Mouse (Mus musculus) testis, adult 2 months (tissue): ENCODE results near the gene Gramd1b.

Experiments used
- CTCF ChIP-seq: fragments of 200-500 bp; IDR thresholded peaks from 2 replicates; pipeline ENCODE4 v1.5.1; 2012; ENCODE audit warnings: low read depth, mild to moderate bottlenecking, inconsistent platforms, low read length, moderate library complexity; ENCODE audit not compliant: control insufficient read depth, insufficient read depth, insufficient replicate concordance
- POLR2A ChIP-seq: fragments of 200-500 bp; IDR thresholded peaks from 2 replicates; pipeline ENCODE4 v1.6.1; 2012; ENCODE audit warnings: low read depth, mild to moderate bottlenecking, inconsistent platforms, low read length, moderate library complexity; ENCODE audit not compliant: control insufficient read depth

DNA sequence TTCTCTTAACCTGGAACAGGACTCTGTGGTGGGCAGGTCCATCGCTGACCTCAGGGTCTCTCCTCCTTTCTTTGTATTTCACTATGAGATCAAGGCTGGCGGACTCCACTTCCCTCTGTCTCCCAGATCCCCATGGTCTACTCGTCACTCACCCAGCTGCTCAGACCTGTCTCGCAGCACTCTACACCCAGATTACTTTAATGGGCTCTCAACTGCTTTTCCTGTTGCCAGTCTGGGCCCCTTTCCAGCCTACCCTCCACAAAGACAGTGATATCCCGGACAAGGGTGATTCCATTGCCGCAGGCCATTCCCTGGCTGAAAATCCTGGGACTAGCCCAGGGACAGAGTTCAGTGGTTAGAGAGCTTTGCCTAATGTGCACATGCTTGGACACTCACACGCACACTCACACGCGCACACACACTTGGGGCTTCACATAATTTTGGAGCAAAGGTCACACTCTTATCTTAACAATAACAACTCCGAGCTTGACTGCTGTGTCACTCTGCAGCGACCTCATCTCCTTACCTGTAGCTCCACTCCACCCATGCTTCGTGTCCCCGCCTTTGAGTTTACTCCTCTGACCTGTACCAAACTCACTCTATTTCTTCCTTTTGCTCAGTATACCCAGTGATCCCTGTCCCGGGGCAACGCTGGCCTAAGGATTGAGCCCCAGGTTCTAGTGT, 110.4 kb downstream of the Gramd1b start:
- TF ChIP-seq CTCF: no peak
- no peak for TF ChIP-seq POLR2A
